Mouse (Mus musculus): ENCODE data around the gene Ptprc. TPM values are rescaled to one million over a fixed set of nuclear protein-coding genes. Genes with fewer than 3 reads are reported as not detected.
A peak's percentile ranks its signal among the peaks of the same experiment; 100 is the strongest.

The Ptprc gene
- total RNA-seq, 2 experiments from 2014 or later: 1.3 to 1.6 TPM

GRCm38 (mm10) chr1:138154185-138154785 is 21.2 kb downstream of the Ptprc start:
- intact Hi-C loops (cut with DNase I; ENCODE audit: low total_unique reads): no loop called here
- DNase-seq: no peak

- no peak for DNase-seq
- intact Hi-C loops (cut with DNase I; ENCODE audit: low total_unique reads): no loop called here
These were observed 22.4 kb downstream of the Ptprc start for GRCm38 (mm10) chr1:138153126-138153525.

GRCm38 (mm10) chr1:138148844-138149243 is 26.7 kb downstream of the Ptprc start:
- intact Hi-C loops (cut with DNase I; ENCODE audit: low total_unique reads): no loop called here
- DNase-seq: no peak

- intact Hi-C loops (cut with DNase I; ENCODE audit: low total_unique reads): no loop called here
- no peak for DNase-seq
These were observed 29.9 kb downstream of the Ptprc start for GRCm38 (mm10) chr1:138145571-138145970.

GRCm38 (mm10) chr1:138145148-138145547 is 30.4 kb downstream of the Ptprc start:
- intact Hi-C loops (cut with DNase I; ENCODE audit: low total_unique reads): no loop called here
- no peak for DNase-seq

- DNase-seq: no peak
- intact Hi-C loops (cut with DNase I; ENCODE audit: low total_unique reads): no loop called here
These were observed 31.1 kb downstream of the Ptprc start for GRCm38 (mm10) chr1:138144365-138144764.

GRCm38 (mm10) chr1:138140769-138141168 is 34.7 kb downstream of the Ptprc start:
- intact Hi-C loops (cut with DNase I; ENCODE audit: low total_unique reads): no loop called here
- DNase-seq: no peak

GRCm38 (mm10) chr1:138137696-138138095 is 37.8 kb downstream of the Ptprc start:
- intact Hi-C loops (cut with DNase I; ENCODE audit: low total_unique reads): no loop called here
- DNase-seq: no peak

GRCm38 (mm10) chr1:138137024-138137577 is 38.4 kb downstream of the Ptprc start:
- no peak for DNase-seq
- intact Hi-C loops (cut with DNase I; ENCODE audit: low total_unique reads): no loop called here

GRCm38 (mm10) chr1:138136373-138136779 is 39.1 kb downstream of the Ptprc start:
- intact Hi-C loops (cut with DNase I; ENCODE audit: low total_unique reads): no loop called here
- DNase-seq: peak; percentile 7

- DNase-seq: no peak
- intact Hi-C loops (cut with DNase I; ENCODE audit: low total_unique reads): no loop called here
These were observed 39.7 kb downstream of the Ptprc start for GRCm38 (mm10) chr1:138135637-138136372.

GRCm38 (mm10) chr1:138135117-138135516 is 40.4 kb downstream of the Ptprc start:
- intact Hi-C loops (cut with DNase I; ENCODE audit: low total_unique reads): no loop called here
- no peak for DNase-seq

- no peak for DNase-seq
- intact Hi-C loops (cut with DNase I; ENCODE audit: low total_unique reads): no loop called here
These were observed 41.2 kb downstream of the Ptprc start for GRCm38 (mm10) chr1:138134324-138134723.

- intact Hi-C loops (cut with DNase I; ENCODE audit: low total_unique reads): no loop called here
- no peak for DNase-seq
These were observed 43.8 kb downstream of the Ptprc start for GRCm38 (mm10) chr1:138131739-138132138.

GRCm38 (mm10) chr1:138130145-138130544 is 45.4 kb downstream of the Ptprc start:
- intact Hi-C loops (cut with DNase I; ENCODE audit: low total_unique reads): no loop called here
- no peak for DNase-seq

- intact Hi-C loops (cut with DNase I; ENCODE audit: low total_unique reads): no loop called here
- DNase-seq: no peak
These were observed 48.7 kb downstream of the Ptprc start for GRCm38 (mm10) chr1:138126843-138127242.

GRCm38 (mm10) chr1:138125281-138125680 is 50.2 kb downstream of the Ptprc start:
- DNase-seq: no peak
- intact Hi-C loops (cut with DNase I; ENCODE audit: low total_unique reads): no loop called here

- DNase-seq: no peak
- intact Hi-C loops (cut with DNase I; ENCODE audit: low total_unique reads): no loop called here
These were observed 51.6 kb downstream of the Ptprc start for GRCm38 (mm10) chr1:138123866-138124265.

- no peak for DNase-seq
- intact Hi-C loops (cut with DNase I; ENCODE audit: low total_unique reads): no loop called here
These were observed 55.6 kb downstream of the Ptprc start for GRCm38 (mm10) chr1:138119895-138120294.

- intact Hi-C loops (cut with DNase I; ENCODE audit: low total_unique reads): no loop called here
- DNase-seq: no peak
These were observed 82.3 kb downstream of the Ptprc start for GRCm38 (mm10) chr1:138093219-138093618.

- peak; percentile 3 for DNase-seq
- intact Hi-C loops (cut with DNase I; ENCODE audit: low total_unique reads): no loop called here
These were observed 89.7 kb downstream of the Ptprc start for GRCm38 (mm10) chr1:138085810-138086209.

Data from gastrocnemius, postnatal 14 days (tissue).